Mouse (Mus musculus) inflammation-experienced regulatory T-cells, adult 6 months (primary cell): ENCODE measurements around the gene Fuca2. TPM values are rescaled to one million over a fixed set of nuclear protein-coding genes. Genes with fewer than 3 reads are reported as not detected.

Experiments used
- ATAC-seq: one replicate; pipeline ENCODE4 v1.8.0; 2017
- polyA plus RNA-seq, 3 experiments: library from polyadenylated mRNA; unstranded; fragments of 100-300 nt; shearing (Covaris generic); gene quantifications; one replicate each; pipeline ENCODE4 v1.2.1; 2017

Gene Fuca2
- polyA plus RNA-seq, 3 experiments from 2014 or later, result 42.3 to 70.1 (median 59.4) TPM

DNA sequence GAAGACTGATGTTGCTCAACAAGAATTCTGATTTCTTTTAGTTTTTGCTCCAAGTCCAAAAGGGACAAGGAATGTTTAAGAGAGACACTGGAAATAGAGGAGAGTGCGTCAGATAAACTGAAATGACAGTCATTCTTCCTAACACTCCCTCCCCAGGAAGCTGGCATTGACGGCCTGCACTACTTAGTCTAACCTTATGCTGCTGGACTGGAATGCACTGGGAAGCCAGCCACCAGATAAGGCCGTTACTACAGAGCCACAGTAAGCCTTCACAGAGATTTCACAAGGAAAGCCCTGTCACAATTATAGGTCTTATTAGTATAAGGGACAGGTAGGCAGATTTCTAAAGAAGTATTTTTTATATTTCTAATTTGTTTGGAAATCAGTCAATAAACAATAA lies 35.4 kb downstream of the Fuca2 start:
- ATAC-seq, result no peak

DNA sequence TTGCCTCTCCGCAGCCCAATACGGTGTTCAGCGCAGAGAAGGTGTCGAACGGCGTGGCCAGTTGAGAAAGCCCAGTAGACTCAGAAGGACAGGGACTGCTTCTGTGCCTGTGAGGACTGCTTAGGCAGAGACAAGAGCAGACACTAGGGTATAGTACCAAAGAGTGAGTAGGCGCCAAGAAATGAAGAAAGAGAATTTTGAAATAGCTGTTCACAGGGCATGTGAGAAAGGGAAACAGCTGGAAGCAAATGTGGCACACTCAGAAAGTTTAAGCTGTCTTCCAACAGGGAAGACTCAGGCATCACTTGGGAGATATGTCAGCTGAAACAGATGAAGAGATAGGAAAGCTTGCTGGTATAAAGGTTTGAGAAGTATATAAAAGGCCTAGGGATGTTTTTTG lies 37.4 kb downstream of the Fuca2 start:
- ATAC-seq, result no peak

- no peak for ATAC-seq
Measured at GRCm38 (mm10) chr10:13539769-13540333, 40.5 kb downstream of the Fuca2 start.

- no peak for ATAC-seq
Measured at GRCm38 (mm10) chr10:13541721-13542120, 42.4 kb downstream of the Fuca2 start.

DNA sequence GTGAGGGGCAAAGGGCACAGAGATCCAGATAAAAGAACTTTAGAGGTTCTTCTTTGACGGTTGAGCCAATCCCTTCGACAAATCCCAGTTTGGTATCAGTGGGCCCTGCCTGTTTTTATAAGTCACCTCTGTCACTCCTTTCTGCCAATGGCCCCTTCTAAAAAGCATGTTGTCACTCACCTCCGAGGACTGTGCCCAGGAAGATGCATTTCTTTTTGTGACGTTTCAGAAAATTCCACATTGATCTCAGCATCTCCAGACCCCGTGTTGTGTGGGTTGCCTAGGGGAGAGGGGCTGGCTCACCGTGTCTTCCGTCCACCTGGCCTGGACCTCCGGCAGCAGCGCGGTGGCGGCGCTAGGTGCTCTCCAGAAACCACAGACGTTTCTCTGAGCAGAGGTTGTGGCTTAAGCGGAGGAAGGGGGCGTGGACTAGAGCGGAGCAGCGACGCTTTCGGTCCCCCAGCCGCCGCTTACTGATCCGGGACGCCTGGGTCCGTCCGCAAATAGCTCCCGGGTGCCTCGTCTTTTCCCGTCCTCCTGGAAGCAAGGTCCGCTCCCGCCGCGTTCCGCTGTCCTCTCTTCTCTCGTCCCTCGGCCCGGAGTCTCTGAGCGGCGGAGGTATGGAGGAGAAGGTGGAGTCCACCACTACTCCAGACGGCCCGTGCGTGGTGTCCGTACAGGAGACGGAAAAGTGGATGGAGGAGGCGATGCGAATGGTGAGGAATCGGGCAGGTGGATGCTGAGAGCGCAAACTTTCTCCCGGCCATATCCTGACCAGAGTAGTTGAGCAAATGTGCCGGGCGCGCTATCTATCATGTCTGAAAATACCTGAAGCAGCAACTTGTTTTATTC lies 53.5 kb downstream of the Fuca2 start, which contains the start of the genes Adat2 and Pex3:
Gene Adat2, plus strand, starts transcription at position 249 of the 852 bp plus-strand sequence.
Gene Pex3, minus strand, starts transcription at position 497 of the 852 bp plus-strand sequence.
- ATAC-seq, result peak; percentile 95

DNA sequence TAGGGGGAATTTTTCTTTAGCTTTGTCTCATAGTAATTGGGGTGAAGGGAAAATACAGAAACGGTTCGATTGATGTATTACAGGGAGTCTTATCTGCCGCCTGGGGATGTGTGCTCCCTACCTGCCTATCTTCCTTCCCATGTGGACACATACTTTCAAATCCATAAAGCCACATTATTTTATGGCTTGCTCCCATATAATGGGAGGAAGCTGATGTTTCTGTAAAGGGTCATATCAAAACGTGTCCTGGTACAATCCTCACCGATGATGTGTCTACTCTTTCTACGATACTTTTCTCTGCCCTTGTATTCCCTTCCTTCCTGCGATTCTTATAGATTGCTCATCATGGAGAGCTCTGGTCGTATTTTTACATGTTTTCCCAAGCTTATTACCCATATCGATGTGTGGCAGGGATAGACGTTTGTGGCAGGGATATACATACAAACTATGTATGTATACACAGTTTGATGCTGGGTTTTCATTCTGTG lies 54.2 kb downstream of the Fuca2 start:
- ATAC-seq, result peak; percentile 26

- ATAC-seq, result no peak
Measured at GRCm38 (mm10) chr10:13554316-13554715, 55.0 kb downstream of the Fuca2 start.

DNA sequence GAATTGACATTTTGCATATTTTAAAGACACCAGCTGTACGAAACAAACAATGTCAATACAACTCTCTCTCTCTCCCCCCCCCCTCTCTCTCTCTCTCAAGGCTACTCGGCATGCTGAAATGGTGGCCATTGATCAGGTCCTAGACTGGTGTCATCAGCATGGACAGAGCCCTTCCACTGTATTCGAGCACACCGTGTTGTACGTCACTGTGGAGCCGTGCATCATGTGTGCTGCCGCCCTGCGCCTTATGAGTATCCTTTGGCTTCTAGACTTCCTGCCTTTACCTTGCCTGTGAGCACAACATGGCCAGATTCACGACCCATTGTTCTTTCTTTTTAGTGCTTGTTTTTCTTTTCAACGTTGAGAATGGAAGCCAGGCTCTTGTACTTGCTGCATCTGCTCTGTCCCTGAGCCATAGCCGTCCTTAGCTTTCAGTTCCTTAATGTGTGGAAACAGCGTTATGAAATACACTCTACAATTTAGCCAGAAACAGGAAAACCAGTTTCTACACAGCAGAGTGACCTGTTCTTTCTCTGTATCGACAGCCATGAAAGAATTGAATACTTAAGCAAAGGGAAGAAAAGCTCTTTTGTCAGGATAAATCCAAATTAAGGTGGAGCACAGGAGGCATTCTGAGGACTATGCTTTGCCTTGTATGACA lies 60.8 kb downstream of the Fuca2 start:
- ATAC-seq, result no peak

GRCm38 (mm10) chr10:13564364-13565079 lies 65.2 kb downstream of the Fuca2 start:
- peak; percentile 63 for ATAC-seq

DNA sequence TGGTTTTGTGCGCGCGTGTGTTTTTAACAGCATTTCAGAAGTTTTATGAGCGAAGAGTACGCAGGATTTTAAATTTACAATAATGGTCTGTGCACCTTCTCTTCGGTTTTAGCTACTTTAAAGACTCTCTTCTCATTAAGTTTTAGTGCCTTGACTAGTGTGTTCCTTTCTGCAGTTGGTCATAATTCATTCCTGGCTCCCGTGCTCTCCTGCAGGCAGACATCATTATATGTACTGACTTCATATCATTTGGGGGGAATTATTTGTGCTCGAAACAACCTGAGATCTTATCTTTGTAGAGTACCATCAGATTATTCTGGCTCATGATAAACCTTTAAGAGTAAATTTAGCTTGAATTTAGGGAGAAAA lies 65.7 kb downstream of the Fuca2 start:
- ATAC-seq, result no peak

DNA sequence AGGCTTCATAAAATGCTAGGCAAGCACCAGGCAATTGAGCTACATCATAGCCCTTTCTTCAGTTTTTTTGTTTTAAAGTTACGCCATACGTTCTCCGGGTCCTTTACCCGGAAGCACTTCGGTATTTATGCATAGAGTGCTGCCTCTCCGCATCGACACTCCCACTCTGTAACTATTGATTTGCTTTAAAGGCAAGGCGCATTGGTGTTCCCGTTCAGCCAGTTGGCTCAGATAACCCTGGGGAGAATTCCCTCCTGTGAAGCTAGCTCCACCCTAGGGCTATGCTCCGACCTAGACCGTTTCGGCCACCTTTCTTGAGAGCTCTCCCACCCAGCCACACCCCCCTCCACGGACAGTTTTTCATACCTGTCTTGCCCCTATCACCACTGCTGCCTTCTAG lies 67.1 kb downstream of the Fuca2 start:
- ATAC-seq, result no peak

Other genes with a start within 250 kb of the Fuca2 start
- 1 to 10 TPM; 3.6 to 4.7 (median 3.9) TPM for gene Phactr2, start 25.1 kb upstream of the Fuca2 start, polyA plus RNA-seq
- gene Adat2, start 53.4 kb downstream of the Fuca2 start, polyA plus RNA-seq, result 1 to 10 TPM; 3.7 to 4.5 (median 4.4) TPM
- 10 to 100 TPM; 27.1 to 37.3 (median 32.1) TPM for gene Pex3, start 53.6 kb downstream of the Fuca2 start, polyA plus RNA-seq